Mouse (Mus musculus): ENCODE measurements around the gene Tap2.

The Tap2 gene

DNA sequence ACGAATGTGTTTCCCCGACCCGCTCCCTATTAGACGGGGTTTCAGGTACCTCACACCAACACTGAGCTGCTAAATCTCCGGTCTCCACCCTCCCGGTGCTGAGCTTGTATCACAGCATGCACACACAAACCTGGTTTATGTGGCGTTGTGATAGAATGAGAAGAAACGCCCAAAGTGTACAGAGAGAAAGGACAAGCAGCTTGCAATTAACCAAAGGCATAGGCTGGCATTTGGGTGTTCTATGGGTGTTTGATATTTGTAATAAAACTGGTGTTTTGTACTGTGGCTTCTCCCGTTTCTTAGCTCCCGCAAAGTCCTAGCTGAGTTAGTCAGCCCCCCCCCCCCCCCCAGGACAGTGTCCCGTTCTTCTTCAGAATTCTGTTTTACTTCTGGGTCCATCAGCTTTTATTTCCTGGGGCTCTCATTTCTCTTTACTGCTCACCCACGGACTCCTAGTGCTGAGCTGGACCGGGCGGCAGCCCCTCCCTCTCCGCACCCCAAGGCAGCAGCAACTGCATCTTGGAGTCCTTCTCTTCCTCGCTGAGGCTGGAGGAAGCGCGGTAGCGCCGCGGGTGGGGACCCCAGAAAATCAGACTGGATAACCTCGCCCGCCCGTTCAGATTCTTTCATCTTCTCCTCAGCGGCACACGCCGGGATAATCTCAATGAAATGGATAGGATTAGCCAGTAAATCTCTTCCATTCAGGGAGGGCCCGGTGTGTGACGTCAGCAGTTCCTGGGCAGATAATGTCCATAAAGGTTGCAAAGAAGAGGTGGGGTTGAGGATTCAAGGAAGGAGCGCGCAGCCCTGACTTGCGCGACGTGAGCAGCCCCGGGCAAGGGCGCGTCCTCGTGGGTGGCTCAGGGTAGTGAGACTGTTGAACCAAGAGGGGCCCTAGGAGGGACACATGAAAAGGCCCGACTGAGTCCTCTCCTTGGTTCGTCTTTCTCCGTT is 6.1 kb upstream of the Tap2 start, which contains the start of gene Psmb8:
Gene Psmb8 (plus strand): TSS at position 781 of the 954 bp plus-strand sequence.
- DNase-seq: peak; percentile 92 to 94

DNA sequence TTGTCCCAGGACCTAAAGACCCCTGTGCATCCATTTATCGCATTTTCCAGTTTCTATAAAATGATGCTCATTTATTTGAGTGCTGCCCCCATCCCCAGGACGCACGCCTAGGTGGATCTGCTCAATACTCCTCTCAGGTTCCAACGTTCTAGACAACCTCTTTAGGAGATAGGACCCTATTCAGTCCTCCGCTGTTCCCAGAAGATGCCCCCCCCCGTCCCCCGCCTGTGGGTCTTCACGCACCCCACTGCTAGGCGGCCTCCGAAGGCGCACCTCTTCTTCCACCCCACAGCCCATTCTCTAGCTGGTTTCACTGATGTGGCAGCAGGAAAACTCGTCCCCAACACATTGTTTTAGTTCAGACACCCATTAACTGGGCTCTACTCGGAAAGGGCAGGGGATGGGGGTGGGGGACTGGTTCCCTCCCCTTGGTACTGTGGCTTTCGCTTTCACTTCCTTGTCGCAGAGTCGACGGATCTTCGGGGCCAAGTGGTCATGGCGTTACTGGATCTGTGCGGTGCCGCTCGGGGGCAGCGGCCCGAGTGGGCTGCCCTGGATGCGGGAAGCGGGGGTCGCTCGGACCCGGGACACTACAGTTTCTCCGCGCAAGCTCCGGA is 5.3 kb upstream of the Tap2 start:
- DNase-seq: peak; percentile 88 to 89

DNA sequence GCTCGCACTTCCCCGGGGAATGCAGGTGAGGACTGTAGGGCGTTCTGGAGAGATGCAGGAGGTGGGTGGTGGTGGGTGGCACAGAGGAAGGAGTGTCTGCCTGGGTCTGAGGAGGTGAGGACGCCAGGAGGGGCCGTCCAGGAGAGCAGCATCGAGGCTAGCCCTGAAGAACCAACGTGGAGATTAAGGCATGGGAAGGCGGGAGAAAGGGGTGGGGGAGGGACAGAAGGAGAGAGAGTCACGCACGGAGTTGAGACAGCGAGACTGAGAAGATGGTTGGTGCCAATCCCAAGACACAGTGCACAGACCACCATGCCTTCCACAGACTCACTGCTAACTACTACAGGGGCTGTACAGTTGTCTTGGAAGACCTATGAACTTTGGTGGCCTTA is 4.8 kb upstream of the Tap2 start:
- DNase-seq: no peak

DNA sequence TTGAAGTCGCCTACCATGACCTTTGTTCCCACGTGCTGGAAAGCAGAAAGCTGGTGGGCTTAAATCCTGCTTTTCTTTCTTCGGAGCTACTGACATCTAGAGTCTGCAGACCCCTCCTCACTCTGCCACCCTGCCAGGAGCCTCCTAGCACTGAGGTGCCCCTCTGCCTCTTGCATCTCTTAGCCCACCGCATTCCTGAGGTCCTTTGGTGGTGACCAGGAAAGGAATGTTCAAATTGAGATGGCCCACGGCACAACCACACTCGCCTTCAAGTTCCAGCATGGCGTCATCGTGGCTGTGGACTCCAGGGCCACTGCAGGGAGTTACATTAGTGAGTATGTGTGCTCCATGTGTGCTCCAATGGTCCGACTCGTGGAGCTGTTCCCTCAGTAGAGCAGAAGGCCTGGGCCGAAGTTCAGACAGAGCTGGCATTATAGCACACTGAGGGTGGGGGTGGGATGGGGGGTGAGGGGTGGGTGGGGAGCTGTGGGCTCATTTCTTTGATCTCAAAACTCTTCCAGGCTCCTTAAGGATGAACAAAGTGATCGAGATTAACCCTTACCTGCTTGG is 4.2 kb upstream of the Tap2 start:
- no peak for DNase-seq

DNA sequence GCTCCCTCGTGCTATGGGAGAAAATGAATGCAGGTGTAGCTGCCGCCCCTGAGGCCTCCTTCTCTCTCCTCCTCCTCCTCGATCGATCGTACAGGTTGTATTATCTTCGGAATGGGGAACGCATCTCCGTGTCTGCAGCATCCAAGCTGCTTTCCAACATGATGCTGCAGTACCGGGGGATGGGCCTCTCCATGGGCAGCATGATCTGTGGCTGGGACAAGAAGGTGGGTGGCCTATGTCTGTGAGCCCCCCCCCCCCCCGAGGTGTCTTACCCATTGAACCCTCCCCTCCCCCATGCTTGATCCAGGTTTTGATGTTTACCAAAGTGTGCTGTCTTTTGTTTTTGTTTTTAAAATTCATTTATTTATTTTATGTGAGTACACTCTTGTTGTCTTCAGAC is 3.3 kb upstream of the Tap2 start:
- no peak for DNase-seq

DNA sequence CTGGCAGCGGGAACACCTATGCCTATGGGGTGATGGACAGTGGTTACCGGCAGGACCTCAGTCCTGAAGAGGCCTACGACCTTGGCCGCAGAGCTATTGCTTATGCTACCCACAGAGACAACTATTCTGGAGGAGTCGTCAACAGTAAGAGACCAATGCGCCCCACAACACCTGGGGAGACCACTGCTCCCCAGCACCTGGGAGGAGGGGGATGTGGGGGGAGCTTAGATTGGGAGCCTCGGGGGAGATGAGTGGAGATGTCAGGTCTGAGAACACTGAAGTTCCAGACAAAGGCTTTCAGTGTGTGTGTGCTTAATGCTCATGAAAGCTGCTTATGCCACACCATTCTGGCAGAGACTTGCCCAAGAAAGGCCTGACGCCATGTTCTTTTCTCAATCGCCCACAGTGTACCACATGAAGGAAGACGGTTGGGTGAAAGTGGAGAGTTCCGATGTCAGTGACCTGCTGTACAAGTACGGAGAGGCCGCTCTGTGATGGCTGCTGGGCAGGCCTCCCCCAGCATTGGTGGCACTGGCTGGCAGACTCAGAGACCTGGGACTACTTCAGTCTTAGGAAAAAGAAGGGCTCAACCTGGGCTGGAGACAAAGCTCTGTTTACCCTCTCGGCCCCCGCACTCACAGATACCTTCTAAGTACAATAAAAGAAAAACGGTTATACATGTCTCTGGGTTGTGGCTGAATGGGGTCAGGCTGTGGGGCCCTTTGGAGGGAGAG is 2.4 kb upstream of the Tap2 start:
- DNase-seq: no peak

DNA sequence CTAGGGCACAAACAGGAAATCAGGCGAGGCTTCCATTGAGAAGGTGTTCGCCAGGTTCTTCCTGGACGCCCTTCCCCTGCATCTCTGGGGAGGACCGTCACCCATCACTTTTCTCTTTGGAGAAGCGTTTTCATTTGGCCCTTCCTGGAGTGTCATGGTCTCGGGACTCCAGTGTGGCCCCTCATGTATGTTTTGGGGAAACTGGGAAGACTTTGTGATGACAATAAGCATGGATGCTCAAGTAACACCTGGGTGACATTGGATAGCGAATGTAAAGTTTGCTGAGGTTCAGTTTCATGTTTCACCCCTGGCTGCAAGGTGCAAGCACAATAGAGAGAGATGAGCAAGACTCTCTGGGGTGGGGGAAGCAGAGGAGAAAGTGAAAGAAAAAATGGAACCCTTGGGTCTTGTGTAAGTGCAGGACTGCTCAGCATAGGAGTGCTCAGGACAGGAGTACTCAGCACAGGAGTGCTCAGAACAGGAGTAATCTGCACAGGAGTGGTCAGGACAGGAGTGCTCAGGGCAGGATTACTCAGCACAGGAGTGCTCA is 1.7 kb upstream of the Tap2 start:
- no peak for DNase-seq

DNA sequence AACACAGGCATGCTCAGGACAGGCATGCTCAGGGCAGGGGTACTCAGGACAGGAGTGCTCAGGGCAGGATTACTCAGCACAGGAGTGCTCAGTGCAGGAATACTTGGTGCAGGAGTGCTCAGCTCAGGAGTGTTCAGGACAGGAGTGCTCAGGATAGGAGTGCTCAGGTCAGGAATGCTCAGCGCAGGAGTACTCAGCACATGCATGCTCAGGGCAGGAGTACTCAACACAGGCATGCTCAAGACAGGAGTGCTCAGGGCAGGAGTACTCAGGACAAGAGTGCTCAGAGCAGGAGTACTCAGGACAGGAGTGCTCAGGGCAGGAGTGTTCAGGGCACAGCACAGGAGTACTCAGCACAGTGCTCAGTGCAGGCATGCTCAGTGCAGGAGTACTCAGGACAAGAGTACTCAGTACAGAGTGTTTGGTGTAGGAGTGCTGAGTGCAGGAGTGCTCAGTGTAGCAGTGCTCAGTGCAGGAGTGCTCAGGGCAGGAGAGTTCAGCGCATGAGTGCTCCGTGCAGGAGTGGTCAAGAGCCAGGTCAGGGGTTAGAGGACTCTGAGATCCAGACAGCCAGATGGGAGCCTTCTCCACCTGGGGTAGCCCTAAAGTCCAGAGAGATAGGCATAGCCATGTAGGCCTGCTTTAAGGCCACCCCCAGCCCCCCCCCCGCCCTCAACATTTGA is 426 bp upstream of the Tap2 start:
- no peak for DNase-seq

DNA sequence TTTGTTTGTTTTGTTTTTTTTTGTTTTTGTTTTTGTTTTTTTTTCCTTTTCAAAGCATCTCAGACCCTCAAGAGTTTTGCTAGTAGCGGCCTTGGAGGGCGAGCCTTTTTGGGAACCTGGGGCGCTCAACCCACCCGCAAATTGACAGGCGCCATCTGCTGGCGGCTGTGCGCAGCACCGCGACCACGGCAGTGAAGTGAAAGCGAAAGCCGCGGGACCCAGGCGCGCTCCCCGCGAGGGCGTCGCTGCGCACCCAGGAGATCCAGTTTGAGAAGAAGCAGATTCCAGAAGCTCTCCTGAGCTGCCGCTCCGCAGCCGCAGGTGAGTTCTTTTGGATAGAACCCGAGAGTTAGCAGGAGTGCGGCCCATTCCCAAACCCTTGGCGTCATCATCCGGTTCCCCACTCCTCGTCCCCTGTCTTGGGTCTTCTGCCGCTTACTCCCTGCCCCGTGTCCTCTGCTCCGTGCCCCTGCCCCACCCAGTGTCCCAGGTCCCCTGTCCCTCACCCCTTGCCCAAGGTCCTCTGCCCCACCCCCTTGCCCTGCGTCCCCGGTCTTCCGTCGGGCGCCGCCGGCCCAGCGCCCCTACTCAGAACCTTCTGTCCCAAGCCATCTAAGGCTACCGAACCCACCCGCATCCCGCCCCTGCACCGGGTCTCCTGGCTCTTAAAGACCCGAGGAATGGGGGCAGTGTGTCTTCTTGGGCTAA is 1.1 kb downstream of the Tap2 start:
- DNase-seq: peak; percentile 93 to 95

DNA sequence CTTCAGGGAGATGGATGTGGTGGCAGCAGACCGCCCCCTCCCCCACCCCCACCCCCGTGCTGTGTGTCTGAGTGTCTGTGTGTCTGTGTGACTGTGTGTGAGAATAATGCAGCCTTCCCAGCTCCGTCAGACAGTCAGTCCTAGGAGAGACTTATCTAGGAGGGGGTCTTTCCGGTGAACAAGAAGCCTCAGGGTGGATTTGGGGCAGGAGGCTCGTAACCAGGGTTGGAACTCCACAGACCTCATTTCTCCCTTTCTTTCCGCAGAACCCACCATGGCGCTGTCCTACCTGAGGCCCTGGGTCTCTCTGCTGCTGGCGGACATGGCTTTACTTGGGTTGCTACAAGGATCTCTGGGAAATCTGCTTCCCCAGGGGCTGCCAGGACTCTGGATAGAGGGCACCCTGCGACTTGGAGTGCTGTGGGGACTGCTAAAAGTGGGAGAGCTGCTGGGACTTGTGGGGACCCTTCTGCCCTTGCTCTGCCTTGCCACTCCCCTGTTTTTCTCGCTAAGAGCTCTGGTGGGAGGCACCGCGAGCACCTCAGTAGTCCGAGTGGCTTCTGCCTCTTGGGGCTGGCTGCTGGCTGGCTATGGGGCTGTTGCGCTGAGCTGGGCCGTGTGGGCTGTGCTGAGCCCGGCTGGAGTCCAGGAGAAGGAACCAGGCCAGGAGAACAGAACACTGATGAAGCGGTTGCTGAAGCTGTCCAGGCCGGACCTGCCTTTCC is 1.9 kb downstream of the Tap2 start:
- DNase-seq: peak; percentile 34 to 36

DNA sequence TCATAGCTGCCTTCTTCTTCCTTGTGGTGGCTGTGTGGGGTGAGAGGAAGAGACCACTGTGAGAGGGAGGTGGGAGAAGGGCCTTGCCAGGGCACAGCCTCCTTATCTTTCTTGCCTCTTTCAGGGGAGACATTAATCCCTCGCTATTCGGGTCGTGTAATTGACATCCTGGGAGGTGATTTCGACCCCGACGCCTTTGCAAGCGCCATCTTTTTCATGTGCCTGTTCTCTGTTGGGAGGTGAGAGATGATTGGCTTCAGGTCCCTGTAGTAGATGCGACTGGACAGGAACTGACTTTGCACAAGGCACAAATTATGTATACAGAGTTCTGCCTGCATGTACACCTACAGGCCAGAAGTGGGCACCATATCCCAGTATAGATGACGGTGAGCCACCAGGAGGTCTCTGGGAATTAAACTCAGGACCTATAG is 2.4 kb downstream of the Tap2 start:
- DNase-seq: peak; percentile 60

DNA sequence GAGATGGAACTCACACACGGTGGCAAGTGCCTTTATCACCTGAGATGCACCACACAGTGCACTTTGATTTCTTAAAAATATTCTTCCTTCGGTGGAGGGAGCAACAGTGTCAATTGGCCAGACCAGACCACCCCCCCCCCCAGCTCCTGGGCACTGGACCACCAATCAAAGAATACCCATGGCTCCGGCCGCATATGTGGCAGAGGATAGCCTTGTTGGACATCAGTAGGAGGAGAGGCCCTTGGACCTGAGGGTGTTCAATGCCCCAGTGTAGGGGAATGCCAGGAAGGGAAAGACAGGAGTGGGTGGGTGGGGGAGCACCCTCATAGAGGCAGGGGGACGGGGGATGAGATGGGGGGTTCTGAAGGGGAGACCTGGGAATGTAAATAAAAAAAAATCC is 3.4 kb downstream of the Tap2 start:
- peak in 1 of 2 experiments; percentile 0 for DNase-seq

DNA sequence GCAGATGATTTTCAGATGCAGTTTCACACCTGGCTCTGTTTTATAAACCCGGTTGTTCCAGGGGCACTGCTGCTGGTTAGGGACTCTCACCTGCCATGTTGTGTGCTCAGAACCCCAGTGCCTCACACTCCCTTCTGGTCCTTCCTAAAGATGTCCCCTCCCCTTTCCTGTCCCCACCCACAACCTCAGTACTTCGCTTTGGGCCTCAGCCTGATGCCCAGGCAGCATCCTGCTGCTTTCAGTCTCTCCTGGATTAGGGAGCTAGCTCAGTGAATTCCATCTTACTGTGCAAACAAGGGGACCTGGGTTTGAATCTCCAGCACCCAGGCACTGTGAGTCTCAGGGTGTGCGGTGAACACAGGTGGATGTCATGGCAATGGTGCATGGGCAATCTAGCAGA is 4.1 kb downstream of the Tap2 start:
- peak; percentile 20 to 21 for DNase-seq

DNA sequence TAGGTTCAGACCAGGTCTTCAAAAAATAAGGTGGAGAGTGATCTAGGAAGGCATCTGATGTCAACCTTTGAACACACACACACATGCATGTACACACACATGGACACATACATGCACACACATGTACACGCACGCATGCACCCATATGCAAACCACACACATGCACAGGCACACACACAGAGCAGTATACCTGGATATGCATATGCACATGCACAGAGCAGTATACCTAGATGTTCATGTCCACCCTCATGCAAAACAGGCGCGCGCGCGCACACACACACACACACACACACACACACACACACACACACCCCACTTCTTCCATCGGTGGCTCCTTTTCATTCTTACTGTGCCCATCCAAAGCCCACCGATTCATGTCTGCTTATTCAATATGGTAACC is 4.5 kb downstream of the Tap2 start:
- DNase-seq: peak; percentile 0 to 1

DNA sequence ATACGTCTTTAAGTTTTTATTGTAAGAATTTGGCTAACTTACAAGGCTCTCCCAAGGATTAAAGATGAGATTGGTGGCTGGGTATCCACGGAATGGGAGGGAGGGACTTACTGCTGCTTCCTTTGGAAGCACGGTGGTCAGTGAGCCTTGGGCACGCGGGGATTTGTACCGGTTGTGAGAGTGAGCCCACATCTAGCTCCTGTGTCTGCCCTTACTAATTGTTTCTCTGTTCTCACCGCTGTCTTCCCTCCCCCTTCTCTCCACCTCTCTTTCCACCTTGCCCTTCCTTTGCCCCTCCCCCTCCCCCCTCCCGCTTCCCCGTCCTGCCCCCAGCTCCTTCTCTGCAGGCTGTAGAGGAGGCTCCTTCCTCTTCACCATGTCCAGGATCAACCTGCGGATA is 5.1 kb downstream of the Tap2 start:
- DNase-seq: peak in 1 of 2 experiments; percentile 1

DNA sequence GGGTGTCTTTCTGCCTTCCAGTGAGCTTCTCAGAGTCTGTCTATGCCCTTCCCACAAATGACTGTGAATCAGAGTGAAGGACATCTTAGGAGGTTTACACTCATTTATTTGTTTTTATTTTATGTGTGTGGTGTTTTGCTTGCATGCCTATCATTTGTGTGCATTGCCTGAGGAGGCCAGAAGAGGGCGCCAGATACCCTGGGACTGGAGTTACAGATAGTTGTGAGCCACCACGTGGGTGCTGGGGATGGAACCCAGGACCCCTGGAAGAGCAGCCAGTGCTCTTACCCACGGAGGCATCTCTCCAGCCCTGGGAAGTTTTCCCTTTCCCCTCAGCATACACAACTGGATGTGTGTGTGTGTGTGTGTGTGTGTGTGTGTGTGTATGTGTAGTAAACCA is 6.4 kb downstream of the Tap2 start:
- DNase-seq: peak; percentile 64 to 66

DNA sequence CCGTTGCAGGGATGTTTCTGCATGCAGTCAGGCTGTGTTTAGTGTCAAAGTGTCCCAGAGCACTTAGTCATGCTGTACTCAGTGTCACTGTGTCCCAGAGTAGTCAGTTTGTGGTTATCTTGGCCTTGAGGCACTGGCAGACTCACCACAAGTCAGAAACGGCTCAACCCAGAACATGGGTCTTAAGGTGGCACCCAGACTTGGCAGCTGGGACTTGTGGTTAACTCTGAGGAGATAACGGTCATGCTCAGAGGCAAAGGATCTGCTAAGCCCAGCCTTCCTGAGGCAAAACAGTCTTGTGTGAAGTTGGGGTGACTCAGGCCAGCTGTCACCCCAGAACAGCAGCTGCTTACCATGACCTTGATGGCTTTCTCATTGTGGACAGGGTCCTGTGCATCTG is 7.3 kb downstream of the Tap2 start:
- DNase-seq: peak; percentile 13 to 17

DNA sequence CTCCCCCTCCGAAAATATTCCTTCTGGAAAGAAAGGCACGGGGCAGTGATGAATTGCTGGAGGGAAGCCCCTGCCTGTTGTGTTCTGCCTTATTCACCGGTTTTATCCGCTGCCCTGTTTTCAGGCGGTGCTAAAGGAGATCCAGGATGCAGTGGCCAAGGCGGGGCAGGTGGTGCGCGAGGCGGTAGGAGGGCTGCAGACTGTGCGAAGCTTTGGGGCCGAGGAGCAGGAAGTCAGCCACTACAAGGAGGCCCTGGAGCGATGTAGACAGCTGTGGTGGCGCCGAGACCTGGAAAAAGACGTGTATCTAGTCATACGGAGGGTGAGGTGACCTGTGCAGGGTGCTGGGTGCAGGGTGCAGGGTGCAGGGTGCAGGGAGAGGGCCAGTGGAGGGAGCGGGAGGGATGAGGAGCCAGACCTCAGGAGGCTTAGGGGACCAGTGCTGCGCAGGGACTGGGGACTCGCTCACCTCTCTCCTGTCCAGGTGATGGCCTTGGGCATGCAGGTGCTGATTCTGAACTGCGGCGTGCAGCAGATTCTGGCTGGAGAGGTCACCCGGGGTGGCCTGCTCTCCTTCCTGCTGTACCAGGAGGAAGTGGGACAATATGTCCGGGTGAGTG is 8.5 kb downstream of the Tap2 start:
- peak; percentile 10 to 16 for DNase-seq

DNA sequence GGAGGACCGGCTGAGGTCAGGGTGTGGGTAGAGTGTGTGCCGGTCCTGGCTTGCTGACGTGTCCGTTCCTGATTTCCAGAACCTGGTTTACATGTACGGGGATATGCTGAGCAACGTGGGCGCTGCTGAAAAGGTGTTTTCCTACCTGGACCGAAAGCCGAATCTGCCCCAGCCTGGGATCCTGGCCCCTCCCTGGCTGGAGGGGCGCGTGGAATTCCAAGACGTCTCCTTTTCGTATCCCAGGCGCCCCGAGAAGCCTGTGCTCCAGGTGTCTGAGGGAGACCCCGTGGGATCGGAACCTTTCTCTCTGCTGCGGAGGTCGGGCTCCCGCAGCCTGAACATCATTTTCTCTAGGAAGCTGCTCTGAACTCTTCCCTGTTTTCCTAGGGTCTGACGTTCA is 10.6 kb downstream of the Tap2 start:
- DNase-seq: no peak

DNA sequence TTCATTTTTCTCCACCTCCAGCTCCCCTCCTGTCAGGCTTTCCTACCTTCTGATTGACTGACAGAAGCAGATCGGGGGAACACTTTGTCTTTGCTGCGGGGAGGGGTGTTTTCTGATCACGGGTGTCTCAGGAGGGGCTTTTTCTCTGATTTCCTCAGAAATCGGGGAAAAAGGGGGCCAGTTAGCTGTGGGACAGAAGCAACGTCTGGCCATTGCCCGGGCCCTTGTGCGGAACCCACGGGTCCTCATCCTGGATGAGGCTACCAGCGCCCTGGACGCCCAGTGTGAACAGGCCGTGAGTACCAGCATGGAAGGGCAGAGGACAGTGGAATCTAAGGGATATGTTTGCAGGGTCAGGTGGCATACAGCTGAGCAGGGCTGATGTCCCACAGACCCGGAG is 11.8 kb downstream of the Tap2 start:
- DNase-seq: peak in 1 of 2 experiments; percentile 8

All from B cell, adult 2 months (primary cell).